Mouse (Mus musculus) liver, embryonic 14.5 days (tissue): Measurements from ENCODE around the gene Bcl9l.

Experiments
- CTCF ChIP-seq: IDR thresholded peaks from 2 replicates; pipeline ENCODE4 v1.5.1; 2016; ENCODE audit warnings: antibody characterized with exemption, low read depth, control low read depth
- EP300 ChIP-seq: IDR thresholded peaks from 2 replicates; pipeline ENCODE4 v1.6.1; 2016; ENCODE audit warnings: antibody characterized with exemption, low read depth

DNA sequence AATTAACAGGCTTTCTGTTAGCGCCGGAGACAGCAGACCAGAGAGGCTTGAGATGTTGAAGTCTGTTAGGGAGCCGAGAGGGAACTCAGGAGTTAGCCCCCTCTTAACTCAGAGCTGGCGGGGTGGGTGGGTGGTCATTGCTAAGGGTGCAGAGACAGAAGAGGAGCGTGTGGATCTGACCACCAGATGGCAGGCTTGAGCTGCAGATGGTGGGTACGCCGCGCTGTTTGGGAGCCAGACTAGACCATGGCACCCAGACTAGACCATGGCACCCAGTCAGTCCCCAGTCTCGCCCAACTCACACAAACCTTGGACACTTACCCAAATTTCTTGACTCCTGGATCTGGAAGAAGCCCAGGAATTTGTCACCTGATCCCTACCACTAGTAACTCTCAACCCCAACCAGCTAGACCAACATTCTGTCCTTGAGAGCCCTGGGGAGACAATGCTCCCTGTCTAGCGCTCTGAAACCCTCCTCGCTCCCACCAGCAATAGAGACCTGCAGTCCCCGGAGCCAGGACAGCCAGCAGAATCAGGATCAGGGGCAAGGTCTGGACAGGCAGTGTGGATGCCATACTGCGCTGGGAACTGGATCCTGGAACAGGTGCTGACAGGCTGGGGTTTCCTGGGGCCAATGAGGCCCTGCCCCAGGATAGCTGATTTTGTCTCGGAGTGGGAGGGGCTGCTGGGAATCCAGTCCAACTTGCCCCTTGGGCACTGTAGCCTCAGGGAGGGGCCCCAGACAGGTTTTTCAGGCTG is 28.3 kb upstream of the Bcl9l start:
- TF ChIP-seq CTCF (peak; percentile 90), EP300 (no peak)
